Mouse (Mus musculus) adrenal gland (tissue): Measurements from ENCODE around the gene Ipo13.

Experiments
- intact Hi-C: fragments of 180-260 bp; cut with DNase I; formaldehyde crosslinking; loops from one replicate; pipeline ENCODE4 v1.15.1; 2025

Gene Ipo13

DNA sequence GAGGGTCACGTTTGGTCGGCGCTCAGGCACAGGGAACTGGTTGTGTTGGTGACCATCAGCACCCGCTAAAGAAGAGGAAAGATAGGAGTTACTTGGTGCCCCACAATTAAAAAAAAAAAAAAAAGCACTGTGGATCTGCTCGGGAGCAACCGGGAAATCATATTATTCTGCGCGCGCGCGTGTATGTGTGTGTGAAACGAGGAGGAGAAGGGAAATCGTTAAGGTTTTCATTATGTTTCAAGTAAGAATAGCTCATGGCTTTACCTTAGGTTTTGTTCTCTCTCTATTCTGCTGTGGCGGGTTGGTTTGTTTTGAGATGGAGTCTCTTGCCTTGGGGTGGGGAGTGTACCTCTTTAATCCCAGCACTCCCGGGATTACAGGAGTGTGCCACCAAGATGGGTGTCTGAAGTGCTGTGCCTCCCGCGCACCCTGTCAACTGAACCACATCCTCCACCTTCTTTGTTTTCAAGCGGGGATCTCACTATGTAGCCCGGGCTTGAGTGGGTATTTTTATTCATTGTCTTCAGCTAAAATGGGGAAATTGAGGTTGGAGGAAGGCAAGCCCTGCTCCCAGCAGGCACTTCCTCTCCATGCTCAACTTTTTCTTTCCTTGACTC lies 798 bp upstream of the Ipo13 start:
- intact Hi-C loops, result no loop called here

DNA sequence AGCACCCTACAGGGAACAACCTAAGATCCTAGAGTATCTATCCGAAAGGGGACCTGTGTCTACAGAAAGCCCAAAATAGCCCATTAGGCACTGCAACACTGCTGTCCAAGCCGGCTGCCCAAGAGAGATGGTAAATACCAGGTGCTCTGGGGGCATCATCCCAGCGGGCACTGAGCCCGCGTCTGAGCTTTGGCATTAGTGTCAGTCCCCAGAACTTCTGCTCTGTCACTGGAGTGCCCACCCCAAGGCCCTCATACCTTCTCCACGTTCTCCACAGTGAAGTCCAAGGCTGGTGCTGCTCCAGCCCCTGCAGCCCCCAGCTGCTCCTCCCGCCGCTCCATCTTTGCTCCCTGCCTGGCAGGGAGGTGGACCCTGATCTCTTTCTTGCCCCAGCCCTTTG lies 768 bp downstream of the Ipo13 start:
- intact Hi-C loops, result no loop called here

DNA sequence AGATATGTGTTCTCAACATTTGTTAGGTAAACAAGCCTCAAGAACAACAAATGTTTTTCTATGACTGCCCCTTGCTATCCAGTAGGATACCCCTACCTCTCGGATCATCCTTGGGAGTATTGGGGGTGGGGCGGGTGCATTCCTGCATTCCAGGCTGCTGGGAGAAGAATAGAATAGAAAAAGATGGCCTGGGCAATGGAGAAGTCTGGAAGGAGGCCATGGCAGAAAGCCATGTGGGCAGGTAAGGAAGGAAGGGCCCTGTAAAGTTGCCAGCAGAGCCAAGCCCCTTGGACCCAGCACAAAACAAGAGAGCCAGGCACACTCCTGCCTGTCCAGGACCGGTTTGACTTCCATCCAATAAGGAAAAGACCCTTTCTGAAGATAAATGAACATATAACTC lies 1.4 kb downstream of the Ipo13 start:
- intact Hi-C loops, result no loop called here

DNA sequence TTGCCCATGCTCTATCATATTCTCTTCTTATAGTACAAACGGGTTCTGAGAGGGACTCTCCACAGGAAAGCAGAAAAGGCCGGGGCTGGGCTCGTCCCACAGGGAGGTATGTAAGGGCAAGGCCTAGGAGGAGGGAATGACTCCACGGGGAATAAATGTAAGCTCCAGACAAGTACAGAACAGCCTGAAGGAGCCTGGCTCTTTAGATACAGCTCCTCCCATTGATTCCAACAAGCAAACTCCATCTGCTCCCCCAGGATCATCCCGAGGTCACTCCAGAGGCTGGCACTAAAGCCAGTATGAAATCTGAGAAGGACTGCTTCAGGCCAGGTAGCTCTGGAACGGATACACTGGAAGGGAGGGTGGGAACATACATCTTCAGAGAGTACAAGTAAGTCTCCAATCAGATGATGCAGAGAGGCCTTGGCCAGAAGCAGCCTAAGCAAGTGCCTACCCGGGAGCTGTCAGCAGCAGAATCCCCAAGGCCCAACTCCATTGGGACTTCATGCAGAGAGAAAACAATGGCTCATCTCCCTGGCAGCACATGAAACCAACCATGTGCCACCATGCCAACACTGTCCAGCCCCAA lies 2.0 kb downstream of the Ipo13 start:
- intact Hi-C loops, result no loop called here

DNA sequence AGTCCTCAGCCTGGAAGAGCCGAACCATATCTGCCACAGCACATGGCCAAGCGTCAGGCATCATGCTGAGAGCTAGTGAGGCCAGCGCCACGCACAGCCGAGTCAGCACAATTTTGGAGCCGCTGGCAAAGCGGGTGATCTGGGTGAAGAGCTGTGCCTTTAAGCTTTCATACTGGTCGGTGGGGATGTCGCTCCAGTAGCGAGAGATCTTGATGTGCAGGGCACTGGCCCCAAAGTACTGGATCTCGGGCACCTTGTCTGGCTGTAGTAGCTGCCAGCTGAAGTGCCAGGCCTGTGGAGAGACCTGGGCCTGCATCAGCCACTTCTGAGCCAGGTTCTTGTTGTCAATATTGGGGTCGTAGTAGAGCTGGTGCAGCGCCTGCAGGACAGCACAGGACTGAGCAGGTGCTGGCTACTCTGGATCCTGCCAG lies 2.7 kb downstream of the Ipo13 start:
- intact Hi-C loops, result no loop called here

DNA sequence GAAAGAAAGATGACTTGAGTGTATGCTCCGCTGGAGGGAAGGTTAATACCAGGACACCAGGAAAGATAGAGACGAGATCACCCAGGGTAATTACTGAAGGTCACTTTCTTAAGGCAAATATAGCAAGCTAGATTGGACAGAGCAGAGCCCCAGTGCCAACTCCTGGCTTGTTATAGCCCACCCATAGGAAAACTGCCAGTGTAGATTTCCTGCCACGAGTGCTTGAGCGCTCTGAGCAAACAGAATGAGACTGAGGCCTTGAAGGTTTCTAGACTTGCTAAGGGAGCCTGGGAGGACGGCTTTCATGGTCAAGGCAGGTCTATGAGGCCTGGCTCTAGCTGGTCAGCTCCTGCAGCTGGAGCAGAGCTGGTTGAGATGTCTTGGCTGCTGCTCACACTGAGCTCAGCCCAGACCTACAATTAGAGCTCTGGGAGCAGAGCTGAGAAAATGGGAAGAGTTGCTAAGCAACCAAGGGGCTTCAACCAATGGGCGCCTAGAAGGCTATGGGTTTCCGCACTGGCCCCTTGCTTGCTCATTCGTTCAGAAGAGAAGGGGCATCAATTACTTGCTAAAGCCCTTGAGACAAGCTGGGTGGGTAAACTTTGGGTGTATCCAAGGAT lies 5.9 kb downstream of the Ipo13 start:
- intact Hi-C loops, result no loop called here

DNA sequence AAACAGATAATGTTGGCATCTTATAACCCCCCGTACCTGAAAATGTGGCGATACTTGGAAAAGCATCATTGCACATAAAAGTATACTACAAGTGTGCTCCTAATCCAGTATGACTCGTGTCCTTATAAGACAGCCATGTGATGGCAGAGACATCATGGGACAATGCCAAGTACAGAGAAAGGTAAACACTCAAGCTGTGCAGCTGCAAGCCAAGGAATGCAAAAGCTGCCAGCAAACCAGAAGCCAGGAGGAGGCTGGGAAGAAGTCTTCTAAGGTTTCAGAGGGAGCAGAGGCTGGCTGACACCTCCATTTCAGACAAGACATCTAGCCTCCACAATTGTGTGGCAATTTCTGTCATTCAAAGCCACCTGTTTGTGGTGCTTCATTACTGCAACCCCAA lies 8.6 kb downstream of the Ipo13 start:
- intact Hi-C loops, result no loop called here

DNA sequence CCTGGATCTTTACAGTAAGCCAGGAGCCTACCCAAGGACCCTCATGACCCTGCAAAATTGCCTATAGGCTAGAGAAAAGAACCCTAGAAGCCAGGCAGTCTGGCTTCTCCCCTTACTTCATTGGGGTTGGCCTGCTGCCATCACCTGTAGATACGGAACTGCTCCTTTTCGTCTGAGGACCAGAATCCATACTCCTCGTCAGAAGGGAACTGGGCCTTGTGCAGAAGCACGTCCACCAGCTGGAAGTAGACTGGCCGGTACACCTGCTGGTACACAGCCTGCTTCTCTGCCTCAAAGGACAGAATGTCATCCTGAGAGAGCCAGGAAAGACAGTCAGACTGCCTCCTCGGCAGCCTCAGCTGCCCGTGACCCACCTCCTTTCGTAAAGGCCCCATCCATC lies 10.0 kb downstream of the Ipo13 start:
- intact Hi-C loops, result no loop called here

DNA sequence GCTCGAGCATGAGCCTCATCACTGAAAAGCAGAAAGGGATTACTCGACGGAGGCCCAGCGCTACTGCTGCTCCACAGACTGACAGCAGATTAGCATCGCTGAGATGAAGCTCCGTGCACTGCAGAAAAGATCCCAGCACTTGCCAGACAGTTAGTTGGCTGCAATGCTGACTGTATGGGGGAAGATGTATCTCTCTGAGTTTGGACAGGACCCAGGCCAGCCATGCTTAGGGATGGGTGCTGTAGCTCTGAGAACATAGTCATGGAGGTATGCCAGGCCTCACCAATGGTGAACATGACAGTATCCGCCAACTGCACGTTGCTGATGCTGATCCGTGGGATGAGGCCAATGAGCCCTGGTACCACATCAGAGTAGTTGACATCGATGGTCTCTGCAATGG lies 10.7 kb downstream of the Ipo13 start:
- intact Hi-C loops, result no loop called here

DNA sequence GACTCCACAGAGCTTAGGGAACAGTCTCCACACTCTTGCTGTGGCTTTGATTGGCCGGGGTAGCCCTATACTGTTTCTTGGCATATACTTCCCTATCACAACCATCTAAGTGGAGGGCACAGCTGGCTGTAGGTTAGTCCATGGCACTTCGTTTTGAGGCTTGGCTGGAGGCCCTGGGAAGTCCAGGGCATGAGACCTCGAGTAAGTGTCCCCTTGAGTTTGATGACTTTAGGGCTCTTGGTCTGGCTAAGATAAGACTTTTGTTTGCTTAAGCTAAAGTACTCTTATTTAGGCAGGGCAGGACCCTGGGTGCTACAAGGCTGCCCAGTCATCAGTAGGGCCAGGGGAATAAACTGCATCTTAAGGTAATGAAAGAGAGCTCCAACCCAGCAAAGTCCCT lies 16.7 kb downstream of the Ipo13 start:
- intact Hi-C loops, result no loop called here

DNA sequence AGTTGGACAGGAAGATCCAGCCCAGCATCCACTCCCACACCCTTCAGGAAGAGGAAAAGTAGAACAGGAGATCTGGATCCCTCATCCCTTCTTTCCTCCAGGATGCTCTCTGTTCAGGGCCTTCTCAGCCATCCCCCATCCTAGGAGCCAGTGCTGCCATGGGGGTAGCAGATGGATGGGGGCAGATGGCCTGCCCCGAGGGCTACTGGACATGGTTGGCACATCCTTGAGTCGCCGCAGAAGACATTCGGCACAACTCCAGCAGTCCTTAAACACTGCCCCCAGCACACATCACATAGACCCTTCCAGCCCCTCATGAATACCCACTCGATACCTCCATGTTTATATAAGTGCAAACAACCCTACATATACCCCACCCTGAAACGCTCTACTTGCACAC lies 18.8 kb downstream of the Ipo13 start:
- intact Hi-C loops, result no loop called here

DNA sequence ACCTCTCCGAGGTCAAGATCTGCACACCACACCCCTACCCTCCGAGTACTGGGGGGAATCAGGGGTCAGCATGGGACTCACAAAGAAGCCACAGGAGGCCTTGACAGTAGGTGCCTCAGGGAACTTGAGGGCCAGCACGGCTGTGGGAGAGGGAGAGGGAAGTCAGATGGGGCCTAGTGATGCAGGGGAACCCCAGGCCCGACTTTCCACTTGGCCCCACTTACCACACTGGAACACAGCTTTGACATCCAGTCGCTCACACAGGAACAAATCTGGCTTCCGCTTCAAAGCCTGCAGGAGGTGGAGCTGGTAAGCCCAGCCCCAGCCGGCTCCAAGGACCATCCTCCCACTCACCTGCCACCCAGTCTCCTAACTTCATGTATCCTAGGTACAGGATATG lies 19.5 kb downstream of the Ipo13 start:
- intact Hi-C loops, result no loop called here

DNA sequence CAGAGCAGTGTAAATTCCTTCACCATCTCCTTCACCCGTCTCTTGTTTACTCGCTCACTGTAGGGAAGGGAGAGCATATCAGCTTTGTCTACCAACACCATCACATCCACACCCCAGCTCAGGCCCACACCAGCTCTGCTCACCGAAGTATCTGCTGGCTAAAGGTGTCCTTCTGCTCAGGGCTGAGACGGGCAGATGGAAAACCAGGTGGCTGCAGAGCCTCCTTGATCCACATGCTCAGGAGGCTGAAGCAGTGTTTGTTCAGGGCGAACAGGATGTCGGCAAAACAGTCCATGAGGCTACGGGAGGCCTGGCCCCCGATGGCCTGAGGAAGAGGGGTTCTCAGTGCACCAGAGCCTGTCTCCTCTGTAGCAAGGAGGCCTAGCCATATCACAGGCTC lies 20.2 kb downstream of the Ipo13 start:
- intact Hi-C loops, result no loop called here

DNA sequence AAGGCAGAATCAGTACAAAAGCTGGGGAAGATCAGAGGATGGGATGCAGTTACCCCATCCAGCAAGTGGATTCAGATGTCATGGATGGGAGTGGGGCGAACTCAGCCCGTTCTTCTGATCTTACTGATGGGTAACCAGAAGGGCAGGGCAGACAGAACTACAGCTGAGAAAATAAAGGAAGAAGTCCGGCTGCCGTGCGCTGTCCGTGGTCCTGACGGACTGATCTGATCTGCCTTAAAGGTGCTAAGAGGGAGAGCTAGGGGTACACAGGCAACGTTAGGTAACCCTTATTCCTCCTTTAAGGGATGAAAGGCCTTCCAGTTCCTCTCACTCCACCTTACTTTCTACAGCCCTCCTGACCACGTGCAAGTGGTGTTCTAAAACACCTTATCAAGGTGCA lies 21.4 kb downstream of the Ipo13 start:
- intact Hi-C loops, result no loop called here

DNA sequence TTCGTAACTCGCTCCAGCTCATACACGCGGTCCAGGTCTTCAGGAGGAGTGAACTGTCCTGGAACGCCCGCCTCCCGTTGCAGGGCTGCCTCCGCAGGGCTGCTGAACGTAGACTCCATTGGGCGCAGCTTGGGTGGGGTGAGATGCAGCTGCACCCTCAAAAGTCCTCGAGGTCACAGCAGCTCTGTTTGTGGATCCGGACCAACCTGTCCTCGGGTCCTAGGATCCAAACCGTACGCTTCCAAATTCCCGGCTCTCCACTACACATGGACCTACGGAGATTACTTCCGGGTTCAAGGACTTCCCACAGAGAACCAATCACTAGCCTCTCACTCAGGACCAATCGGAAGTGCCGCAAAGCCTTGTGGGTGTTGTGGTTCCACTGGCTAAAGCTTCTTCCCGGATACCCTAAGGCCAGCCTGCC lies 23.0 kb downstream of the Ipo13 start, which contains the start of gene Dph2:
TSS of gene Dph2 (minus strand) at position 295 of the 424 bp plus-strand sequence.
- intact Hi-C loops, result no loop called here

DNA sequence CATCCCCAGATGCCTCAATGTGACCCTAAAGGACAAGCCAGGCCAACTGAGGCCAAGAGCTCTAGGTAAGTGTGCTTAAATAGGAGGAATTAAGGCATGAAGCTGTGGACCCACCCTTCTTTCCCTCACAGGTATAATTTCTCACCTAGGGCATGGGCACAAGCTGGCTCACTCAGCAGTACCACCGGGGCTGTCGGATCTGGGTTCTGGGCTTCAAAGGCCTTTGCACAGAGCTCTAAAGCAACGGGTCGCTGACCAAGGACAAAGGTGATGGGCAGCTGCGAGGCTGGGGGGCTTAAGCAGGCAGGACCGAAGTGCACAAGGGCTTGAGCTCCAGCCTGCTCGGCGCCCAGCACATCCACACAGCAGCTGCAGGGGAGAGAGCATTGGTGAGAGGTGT lies 24.0 kb downstream of the Ipo13 start:
- intact Hi-C loops, result no loop called here

DNA sequence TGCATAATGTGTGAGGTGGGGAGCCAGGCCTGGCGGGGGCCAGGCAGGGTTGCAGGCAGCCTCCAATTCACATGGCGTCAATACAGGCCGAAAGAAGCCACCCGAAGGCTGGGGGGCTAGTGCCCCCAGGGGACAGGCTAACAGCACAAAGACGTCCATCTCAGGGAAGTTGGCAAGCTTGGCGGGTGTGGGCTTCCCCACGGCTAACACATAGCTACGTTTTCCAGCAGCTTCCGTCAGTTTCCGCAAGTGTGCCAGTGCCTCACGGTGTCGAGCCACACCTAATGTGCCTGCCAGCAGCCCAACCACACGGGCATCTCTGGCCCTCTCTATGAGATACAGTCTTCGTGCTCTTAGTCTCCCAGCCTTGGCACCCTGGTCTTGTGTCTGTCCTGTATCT lies 24.8 kb downstream of the Ipo13 start:
- intact Hi-C loops, result no loop called here

DNA sequence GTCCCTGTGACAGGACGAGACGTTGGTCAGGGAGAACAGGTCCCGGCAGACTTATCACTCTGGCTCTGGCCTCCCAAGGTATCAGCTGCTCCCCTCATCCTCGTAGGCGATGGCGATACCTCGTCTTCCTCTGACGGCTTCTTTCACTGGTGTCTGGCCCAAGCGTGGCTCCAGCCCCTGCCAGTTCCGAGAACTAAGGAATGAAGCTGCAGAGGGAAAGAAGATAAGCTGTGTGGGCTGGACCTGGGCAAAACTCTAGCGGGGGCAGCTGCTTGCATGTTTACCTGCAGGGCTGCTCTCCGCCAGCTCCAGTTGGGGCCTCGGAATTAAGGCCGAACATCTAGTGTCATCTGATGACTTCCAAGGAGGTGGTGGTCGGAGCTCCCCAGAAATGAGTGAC lies 25.3 kb downstream of the Ipo13 start:
- intact Hi-C loops, result no loop called here

DNA sequence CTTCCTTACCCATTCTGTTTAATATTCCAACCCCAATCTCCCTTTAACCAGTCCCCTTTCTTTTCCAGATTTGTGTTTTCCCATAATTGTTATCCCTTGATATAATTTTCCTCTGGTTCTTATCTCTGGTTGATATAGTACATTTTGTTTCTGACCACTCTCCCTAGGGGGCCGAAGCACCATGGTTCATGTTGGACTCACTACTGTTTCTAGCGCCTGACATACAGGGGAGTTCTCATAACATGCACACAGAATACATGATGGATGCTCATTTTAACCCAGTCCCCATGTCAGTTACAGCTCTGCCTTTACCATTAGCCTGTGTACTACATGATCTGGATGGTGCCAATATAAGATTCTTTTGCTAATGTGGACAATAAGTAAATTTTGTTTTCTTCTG lies 26.9 kb downstream of the Ipo13 start:
- intact Hi-C loops, result no loop called here

DNA sequence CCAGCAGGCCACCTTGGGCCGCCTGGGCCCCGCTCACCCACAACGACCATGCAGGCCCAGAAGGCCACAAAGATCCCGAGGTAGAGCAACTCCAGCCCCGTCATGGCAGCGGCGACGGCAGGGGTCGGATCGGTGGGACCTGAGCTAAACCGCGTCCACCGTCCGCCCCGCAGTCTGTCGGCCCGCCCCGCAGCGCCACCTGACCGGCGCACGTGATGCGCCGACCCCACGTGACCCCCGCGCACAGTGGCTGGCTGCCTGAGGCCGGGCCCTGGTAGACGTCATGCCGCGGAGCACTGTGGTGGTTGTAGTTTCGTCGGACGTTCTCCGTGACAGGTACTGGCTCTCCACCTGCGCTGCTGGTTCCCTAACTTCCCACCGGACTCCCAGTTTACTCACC lies 27.7 kb downstream of the Ipo13 start, which contains the start of gene Atp6v0b:
TSS of gene Atp6v0b (minus strand) at position 201 of the 400 bp plus-strand sequence.
- intact Hi-C loops, result no loop called here

DNA sequence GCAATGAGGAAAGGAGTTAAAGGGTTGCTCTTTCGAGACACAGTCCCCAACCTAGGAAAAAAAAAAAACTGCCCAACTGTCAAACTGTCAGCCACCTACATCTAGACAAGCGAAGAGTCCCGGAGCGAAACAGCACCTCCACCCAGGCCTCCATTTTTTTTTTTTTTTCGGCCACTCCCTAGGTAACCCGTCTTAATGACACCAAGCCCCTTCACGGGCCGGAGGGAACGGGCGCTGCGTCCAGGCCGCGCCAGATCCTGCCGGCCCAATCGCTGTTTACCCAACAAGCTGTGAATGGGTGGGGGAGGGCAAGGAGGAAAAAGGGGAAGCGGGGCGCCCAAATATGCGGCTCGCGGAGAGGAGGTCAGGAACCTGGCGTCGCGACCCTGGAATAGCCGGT lies 28.2 kb downstream of the Ipo13 start:
- intact Hi-C loops, result no loop called here

DNA sequence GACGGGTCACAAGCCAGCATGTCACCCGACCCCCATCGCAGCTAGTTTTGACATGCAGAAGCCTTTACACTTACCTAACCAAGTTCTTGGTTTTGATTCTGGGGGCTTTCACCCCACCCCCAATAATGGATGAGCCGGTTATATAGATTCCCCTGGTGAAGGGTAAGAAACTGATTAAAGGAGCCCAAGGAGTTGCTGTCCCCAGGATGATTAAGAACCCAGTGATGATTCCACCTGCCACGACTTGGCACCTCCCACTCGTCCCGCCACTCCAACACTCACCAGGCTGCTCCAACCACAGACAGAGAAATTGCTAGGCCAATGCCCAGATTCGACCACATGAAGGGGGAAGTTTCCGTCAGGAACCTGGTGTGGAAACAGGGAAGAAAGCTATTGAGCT lies 28.8 kb downstream of the Ipo13 start:
- intact Hi-C loops, result no loop called here

DNA sequence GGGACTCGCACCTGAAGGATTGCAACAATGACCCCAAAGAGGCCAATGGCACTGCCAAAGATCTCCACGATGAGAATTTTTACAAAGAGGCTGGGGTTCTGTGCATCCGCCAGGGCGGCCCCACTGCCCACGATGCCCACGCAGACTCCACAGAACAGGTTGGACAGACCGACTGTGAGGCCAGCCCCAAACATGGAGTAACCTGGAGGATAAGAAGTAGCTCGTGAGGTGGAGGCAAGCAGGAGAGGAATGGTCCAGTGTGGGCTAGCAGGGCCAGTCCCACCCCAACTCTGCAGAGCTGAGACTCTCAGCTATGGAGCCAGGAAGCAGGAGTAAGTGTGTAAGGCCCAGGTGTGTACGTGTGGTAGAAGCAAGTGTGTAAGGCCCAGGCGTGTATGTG lies 29.7 kb downstream of the Ipo13 start:
- intact Hi-C loops, result no loop called here
